Mouse (Mus musculus) adrenal gland (tissue): ENCODE measurements around the gene Gimap8.

Experiments used
- intact Hi-C: fragments of 180-260 bp; cut with DNase I; formaldehyde crosslinking; loops from one replicate; pipeline ENCODE4 v1.15.1; 2025

The Gimap8 gene

DNA sequence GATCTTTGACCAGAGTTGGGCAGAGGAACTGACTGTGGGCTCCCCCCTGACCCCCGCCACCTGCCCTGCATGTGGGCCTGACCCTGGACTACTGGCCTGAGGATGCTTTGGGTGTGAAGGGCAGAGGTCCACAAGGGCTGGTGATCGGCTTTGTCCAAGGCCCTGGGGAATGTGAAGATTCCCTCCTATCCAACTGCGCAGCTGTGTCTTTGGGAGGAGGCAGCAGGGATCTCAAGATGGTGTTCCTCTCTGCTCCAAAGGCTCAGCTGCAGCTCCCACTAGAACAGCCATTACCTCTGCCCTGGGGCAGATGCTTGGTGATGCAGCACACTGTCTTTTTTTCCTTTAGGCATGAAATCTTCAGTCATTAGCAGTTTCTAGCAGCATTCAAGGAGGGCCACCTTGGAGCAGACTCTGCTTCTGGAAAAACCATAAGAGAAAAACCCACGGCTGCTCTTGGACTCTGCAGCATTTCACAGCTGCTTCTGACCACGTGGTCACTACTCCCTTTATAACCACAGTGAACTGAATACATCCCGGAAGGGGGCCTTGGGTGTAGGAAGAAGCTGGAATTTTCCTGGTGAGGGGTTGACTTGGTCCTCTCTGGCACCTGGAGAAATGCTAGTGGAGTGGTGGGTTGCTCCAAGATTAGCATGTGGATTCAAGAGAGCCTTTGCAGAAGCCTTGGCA, 9.1 kb upstream of the Gimap8 start:
- intact Hi-C loops = no loop called here

DNA sequence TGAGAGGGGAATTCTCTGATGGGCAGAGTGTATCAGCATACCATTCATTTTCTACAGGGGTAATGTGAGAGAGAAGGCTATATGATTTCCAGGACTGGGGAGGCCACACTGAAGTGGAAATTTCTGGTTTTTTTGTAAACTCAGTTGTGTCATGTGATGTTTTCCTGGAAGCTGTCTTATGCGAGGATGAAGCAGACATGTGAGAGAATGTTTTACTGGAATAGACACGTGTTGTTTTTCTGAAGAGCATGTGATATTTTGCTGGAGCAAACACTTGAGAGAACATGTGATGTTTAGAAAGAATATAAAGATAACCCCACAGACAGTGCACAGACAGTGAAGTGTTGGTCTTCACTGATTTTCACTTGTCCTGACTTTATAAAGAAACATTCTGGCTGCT, 8.5 kb upstream of the Gimap8 start:
- intact Hi-C loops = no loop called here

DNA sequence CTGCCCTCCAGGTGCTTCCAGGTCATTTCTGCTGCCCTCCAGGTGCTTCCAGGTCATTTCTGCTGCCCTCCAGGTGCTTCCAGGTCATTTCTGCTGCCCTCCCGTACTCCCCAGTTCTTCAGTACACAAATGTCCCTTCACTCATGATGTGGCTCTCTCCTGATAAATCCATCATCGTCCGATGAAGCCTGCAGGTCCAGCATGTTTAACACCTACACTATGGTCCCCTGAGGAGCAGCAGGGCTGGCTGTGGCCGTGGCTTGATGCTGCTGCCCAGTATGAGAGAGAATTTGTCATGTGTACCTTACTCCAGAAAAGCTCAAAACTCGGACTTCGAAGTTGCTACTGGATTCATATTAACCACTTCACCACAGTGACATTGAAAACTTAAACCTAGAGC, 5.6 kb upstream of the Gimap8 start:
- intact Hi-C loops = no loop called here

DNA sequence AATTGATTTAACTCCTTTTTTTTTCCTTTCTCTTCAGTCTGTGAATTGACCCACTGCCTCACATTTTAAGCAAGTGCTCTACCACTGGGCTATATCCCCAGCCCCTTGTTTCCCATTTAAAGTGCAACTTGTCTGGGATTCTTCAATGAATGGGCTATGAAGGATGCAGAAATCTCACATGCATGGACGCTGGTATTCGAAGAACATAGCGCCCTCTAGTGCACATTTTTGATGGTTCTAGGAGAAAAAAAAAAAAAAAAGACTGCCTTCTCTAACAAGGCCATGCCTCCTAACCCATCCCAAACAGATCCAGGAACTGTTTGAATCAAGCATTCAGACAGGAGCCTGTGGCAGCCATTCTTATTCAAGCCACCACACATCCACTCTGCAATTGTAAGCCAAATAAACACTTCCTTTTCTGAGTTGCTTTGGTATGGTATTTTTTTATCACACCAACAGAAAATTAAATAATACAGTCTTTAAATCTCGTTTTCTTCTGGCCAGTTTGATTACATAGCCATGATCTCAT, 4.2 kb upstream of the Gimap8 start:
- intact Hi-C loops = loop anchor here (2.0 kb wide), 2 partner anchors 60 to 466 kb away; no protein-coding TSS in a partner anchor

DNA sequence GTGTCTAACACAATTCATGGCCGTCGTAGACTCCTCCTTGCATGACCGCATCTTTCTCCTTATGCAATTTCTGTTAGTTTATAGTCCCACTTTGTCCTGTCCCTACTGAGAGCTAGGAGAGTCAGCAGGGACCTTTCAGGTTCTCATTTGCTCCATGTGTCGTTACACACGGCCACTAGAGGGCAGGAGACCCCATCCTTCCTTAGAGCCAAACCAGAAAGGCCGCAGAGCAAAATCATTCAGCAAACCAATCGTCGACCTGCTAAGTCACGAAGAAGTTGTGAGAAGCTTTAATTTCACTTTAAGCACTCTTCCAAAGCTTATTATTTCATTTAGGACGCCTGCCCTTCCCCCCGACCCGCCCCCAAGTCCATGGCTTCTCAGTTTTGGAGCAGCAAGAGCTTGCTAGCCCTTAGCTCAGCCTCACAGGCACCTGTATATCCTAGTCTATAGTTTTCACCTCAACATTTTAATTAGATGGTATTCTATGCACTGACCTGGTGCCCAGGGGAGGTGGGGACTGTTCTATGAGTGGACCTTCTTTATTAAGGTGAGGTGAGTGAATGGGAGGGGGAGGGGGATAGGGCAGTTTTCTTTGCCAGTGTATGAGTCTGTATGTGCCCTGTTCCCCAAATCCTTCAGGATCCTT, 1.2 kb upstream of the Gimap8 start:
- intact Hi-C loops = loop anchor here (2.0 to 5.0 kb wide), 3 partner anchors 107 to 312 kb away; no protein-coding TSS in a partner anchor

DNA sequence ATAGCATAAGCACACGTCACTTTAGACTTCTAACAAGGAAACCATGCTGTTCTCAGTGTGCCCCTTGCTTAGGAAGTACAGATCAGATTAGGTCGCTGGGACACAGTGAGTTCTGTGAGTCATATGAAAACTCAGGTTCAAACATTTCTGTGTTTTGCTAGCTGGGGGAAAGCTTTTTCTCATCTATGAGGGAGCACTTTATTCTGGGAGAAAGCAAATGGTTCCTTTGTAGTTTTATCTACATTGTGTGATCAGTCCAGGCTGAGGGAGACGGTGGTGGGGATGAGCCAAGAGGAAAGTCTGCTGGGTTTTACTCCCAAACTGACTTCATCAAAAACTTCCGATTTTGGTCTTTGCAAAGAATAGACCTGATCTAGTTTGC, 734 bp upstream of the Gimap8 start:
- intact Hi-C loops = loop anchor here (5.0 kb wide), 1 partner anchor 311 kb away; no protein-coding TSS in a partner anchor

DNA sequence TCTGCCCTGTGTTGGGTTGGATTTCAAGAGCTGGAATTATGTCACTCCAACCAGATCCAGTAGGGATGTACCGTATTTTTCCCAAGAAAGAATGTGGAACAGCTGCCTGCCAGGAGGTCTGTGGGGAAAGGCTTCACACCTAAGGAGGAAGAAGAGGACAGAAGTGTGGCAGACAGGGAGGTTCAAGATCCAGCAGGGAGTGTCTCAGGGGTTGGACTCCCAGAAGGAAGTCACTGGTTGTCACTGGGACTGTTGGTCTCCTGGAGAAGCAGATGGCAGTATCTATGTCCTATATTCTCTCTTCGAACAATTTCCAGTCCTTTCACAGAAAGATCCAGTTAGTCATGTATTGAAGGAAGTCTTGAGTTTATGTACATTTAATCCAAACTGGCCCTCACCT, 577 bp downstream of the Gimap8 start:
- intact Hi-C loops = loop anchor here (5.0 kb wide), 1 partner anchor 310 kb away; no protein-coding TSS in a partner anchor

DNA sequence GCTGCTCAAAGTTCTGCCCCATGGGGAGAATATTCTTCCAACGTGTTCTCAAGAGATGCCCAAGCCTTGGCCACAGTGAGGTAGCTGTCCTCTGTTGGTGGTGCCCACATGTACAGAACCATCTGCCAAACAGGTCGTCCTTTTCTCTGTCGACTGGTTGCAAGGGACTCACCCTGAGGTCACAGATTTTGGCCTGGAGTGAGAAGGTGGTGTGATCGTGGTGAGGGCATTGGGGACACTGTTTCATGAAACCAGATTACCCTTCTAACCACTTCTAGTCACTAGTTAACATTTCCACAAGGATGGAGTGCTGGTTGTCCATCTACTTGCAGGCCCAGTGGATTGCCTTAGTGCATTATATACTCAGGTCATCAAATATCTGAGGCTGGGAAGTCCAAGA, 1.7 kb downstream of the Gimap8 start:
- intact Hi-C loops = loop anchor here (5.0 kb wide), 1 partner anchor 309 kb away; no protein-coding TSS in a partner anchor

DNA sequence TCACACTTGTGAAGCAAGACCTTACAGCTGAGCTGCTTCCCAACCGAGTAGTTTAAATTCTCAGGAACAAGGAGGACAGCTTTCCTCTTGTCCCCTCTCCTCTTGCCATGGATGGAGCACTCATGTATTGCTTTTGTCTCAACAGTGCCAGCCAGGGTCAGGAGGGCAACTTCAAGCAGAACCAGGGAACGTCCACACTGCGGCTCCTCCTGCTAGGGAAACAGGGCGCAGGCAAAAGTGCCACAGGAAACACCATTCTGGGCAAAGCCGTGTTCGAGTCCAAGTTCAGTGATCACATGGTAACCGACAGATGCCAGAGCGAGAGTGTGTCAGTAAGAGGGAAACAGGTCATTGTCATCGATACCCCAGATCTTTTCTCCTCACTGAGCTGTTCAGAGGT, 3.0 kb downstream of the Gimap8 start:
- intact Hi-C loops = no loop called here

DNA sequence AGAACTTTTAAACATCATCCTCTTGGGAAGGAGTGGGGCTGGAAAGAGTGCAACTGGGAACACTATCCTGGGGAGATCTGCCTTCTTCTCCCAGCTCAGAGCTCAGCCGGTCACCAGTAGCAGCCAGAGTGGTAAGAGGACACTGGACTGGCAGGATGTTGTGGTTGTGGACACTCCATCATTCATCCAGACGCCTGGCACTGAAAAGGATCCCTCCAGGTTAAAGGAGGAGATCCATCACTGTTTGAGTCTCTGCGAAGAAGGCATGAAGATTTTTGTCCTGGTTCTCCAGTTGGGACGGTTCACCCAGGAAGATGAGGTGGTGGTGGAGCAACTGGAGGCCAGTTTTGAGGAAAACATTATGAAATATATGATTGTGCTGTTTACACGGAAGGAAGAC, 11.7 kb downstream of the Gimap8 start:
- intact Hi-C loops = no loop called here

DNA sequence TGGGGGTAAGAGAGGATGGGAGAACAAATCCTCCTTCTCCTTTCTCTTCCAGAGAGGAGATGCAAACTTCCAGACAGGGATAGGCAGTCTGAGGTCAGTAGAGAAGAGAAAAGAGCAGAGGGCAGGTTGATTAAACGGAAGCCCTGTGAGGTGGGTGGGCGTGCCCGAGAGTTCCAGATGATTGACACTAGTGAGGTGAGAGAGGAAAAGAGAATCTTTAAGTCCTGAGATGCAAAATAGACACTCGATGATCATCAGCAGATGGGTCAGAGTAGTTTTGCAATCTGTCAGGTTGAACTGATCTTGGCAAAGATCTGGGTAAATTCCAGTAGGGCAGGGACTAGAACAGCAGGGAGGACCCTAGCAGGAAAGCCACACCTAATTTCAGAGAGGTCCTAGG, 17.7 kb downstream of the Gimap8 start:
- intact Hi-C loops = no loop called here

DNA sequence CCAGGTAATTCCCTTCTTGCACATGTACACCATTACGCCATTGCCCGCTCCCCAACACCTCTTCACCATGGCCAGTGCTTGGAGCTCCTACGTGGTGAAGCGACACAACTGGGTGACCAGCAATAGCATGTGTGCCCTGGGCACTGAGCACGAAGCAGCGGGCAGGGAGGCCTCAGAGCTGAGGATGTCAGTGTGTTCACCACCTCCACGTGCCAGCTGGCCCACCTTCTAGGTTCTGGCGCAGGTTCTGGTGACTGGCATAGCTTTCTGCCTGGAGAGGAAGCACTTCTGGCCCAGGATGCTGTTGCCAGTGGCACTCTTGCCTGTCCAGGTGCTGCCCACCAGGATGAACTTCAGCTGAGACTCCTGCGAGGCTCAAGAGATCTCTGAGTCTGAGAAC, 18.4 kb downstream of the Gimap8 start:
- intact Hi-C loops = no loop called here

DNA sequence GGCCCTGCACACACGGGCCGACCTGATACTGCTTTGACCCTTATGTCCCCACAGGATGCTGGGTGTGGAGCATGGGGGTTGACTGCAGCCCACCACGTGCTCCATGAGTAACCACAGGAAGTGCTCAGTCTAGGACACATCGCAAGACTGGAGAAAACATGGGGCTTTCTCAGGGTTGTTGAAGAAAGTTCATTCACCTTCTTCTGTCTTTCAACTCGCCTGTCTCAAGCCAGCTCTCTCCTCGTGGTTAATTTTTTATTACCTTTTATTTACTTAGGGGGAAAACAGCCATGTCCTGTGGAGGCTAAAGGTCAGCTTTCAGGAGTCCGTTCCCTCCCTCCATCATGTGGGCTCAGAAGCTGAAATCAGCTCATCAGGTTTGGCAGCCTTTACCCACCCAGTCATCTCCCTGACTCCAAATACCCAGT, 19.1 kb downstream of the Gimap8 start:
- intact Hi-C loops = no loop called here

DNA sequence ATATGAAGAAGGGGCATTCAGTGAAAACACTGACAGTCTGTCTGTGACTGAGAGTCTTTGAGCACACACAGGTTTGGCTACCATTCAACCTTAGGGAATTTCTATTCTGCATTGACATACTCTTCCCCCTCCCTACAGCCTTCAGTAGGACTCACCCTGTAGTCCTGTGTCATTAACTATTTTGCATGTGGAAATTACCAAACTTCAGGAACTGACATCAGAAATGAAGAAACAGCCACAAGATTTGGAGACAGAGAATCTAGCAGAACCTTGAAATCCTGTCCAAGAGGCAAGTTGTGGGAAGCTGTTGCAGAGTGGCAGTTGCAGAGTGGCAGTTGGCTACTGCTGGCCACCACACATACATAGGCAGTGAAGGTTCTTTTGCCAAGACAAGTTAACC, 21.0 kb downstream of the Gimap8 start:
- intact Hi-C loops = no loop called here

DNA sequence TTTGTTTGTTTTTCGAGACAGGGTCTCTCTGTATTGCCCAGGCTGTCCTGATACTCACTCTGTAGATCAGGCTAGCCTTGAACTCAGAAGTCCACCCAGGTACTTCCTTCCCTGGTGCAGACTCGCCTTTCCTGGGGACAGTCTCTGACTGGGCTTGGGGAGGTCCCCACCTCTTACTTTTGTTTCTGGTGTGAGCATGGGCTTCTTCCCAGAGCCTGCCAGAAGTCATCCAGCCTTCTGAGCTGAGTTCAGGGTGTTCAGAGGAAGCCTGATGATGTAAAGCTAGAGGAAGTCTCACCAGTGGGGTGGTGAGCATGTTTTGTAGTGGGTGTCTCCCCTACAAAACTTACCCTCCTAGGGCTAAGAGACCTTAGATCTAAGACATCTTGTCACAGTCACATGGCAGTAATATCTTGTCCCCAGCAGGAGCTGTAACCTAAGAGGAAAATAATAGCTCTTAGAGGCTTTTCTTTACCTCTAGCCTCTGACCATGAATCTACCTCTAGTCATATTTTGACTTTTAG, 22.5 kb downstream of the Gimap8 start:
- intact Hi-C loops = no loop called here

DNA sequence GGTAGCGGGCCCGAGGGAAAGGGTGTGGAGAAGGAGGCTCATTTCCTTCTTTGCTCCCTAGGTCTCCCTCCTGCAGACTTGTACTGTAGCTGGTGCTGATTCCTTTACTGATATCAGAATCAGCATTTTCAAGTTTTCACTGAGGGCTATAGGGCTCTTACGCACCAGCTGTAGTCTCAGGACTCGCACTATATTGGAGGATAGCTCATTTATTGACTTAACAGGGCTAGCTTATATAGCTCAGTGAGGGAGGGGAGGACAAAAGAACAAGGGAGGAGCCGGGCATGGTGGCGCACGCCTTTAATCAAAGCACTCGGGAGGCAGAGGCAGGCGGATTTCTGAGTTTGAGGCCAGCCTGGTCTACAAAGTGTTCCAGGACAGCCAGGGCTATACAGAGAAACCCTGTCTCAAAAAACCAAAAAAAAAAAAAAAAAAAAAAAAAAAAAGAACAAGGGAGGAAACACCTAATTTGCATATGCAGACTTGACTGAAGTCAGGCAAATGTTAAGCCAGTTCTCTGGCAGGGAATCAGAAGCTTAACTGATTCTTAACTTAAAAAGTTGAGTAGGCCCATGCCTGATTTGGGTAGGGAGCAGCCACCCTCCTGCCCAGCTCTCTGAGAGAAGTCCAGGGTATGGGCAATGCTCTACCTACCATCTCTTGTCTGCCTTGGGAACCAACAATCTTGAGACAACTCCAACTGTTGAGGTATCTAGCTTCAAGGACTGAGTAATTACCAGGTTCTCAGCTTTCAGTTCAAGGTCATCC, 27.4 kb downstream of the Gimap8 start:
- intact Hi-C loops = no loop called here

DNA sequence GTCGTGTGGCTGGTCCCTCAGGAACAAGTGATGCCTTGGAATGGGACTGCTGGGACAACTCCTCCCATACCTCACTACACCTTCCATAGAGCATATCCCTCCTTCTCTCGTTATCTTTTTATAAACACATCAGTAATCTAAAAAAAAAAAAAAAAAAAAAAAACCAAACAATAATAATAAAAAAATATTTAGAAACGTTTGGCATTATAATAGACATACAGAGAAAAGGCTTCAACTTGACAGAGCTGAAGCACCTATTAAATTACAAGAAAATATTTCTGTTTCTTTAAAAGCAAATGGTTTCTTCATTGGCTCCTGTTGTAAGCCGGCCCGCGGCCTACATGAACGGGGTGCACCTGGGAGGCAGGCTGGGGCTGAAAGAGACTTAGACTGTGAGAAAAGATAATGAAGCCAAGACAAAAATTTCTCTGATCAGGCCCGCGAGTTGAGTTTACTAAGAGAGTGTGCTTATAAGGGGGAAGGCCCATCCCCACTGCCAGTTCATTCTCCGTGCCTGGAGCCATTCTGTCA, 28.4 kb downstream of the Gimap8 start:
- intact Hi-C loops = no loop called here

DNA sequence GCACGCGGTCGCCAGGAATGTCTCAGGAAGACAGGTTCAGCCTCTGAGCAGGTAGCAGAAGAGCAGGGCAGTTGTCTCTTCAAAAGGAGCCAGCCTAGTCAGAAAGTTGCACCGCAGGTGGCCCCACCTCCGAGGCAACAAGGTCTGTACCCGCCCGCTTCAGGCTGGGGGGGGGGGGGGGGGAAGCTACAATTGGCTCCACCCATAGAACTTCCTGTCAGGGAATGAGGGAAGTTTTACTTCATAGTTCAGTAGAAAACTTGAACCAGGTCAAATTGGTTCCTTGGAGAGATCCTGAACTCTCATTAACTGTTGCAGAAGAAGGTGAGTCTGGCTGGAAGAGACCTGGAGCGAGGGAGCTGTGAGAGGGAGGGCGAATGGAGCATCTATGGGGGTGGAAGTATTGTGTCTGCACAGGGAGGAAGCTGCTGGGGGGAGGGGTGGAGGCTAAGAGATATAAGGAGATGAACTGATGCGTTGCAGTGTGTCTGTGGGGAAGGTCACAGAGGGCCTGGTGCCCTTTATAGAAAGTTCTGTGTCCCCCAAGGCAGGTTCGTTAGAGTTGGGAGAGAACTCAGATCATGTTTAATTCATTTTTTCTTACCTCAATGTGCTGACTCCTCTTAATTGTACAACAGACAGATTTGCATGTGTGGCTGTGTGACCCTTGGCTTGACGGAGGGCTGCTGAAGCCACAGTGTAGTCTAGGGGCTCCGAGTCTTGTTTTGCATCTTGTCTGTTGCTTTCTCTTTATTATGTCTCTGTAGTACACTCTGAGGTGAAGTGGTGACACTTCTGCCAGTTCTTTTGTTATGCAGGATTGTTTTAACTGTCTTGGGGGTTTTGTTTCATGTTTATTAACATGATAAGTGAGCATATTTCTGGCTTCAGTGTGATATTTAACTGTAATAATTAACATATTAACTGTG, 29.2 kb downstream of the Gimap8 start, which contains the start of gene Gimap9:
TSS of gene Gimap9 (plus strand) at position 199 of the 929 bp plus-strand sequence.
- intact Hi-C loops = no loop called here

DNA sequence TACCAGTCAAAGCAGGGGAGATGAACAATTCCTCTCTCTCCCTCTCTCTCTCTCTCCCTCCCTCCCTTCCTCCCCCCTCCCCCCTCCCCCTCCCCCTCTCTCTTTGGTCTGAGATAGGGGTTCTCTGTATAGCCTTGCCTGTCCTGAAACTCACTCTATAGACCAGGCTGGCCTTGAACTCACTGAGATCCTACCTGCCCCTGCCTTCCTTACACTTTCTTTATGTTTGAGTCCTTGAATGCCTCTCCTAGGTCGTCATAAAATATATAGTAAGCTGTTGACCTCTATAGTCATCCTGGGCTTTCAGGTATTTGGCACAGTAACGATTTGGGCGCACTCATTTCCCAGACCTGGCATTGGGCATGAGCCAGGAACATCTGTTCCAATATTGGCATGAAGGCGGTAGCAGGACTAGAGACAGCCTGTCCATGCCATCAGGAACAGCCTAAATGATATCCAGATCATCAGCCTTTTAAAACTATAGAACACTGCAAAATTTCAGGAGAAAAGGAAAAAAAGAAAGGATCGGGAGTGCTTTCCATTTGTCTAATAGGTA, 29.9 kb downstream of the Gimap8 start:
- intact Hi-C loops = no loop called here
